Mouse (Mus musculus): ENCODE results near the gene March1.

GRCm38 (mm10) chr8:65956948-65957347 lies 339.2 kb downstream of the March1 start:
- TF ChIP-seq POLR2A (IDR thresholded peaks at IDR 0.05; ENCODE audit: low read depth, low read length) (no peak), CTCF (IDR thresholded peaks at IDR 0.05; ENCODE audit: borderline replicate concordance, insufficient read depth, low read length) (no peak)

All from embryonic fibroblast, embryonic 13.5 days (primary cell).